Mouse (Mus musculus) hematopoietic stem cell, adult 5-6 weeks (primary cell): Measurements from ENCODE around the gene Chga. TPM values are rescaled to one million over a fixed set of nuclear protein-coding genes. Genes with fewer than 3 reads are reported as not detected.

Experiments
- ATAC-seq, 2 experiments: fragments of 125-278 bp in 1 of 2; replicated peaks in 1 of 2; 2 replicates each; pipeline ENCODE4 v1.8.0; 2016 to 2017; ENCODE audit warnings: inconsistent platforms in 2 of 2, mild to moderate bottlenecking in 2 of 2, moderate number of reproducible peaks in 2 of 2, low read depth in 1 of 2, moderate TSS enrichment in 1 of 2; ENCODE audit not compliant: low FRiP score in 2 of 2, poor library complexity in 2 of 2, severe bottlenecking in 2 of 2, insufficient read depth in 1 of 2, low TSS enrichment in 1 of 2
- total RNA-seq: library from RNA; stranded (forward); fragments of 172-1452, 232-1000 nt; gene quantifications from 2 replicates; pipeline ENCODE4 v1.2.3, GENCODE M21; 2017

Gene Chga
- total RNA-seq = 0.94 and 1.1 TPM in 2 replicates

DNA sequence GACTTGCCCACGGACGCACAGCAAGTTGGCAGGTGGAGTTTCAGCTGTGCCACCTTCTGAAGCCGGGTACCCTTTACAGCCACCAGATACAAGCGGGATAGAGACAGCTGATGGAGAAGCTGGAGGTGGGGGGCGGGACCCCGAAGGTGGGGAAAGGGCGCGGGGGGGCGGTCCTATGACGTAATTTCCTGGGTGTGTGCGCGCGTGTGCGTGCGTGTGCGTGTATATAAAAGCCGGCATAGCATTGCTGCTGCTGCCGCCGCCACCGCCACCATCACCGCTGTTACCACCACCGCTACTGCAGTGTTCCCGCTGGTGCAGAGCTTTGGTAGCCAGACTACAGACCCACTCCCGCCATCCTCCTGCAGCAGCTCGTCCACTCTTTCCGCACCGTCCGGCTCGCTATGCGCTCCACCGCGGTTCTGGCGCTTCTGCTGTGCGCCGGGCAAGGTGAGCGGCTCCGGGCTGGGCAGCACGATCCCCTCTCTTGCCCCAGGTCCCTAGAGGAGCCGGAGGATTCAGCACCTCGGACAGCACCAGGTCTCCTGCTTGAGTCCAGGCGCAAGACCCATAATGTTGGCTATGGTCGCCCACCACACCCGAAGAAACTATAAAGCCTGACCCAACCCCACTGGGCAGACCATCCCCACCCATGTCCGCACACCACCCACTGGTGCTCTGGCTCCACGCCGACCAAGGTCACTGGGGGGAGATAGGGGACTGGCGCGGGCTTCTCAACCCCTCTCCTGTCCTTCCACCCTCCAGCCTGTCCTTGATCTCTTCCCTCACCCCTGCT lies at the start of gene Chga:
Gene Chga, plus strand, starts transcription at position 249 of the 796 bp plus-strand sequence.
- peak; percentile 63 to 71 for ATAC-seq

DNA sequence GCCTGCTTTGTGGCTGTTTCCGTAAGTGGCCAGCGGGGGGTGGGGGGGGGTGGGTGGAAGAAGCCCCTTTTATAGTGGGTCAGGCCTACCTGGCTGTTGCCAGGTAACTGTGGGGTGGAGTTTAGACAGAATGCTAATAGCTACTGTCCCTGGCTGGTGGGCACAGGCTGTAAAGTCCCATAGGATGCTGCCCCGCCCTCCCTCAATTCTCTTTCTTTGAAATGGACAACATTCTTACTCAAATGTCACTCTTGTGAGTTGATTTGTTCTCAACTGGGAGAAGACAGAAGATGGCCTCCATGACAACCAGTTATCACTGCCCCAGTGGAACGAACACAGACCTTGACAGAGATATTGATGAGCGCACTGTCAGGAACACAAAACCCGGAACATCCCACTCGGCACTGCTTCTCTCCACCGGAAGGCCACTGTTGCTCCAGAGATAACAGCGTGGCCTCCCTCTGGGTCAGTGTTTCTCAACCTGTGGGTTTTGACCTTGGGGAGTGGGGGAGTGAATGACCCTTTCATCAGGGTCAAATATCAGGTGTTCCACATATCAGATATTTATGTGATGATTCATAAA lies 49.5 kb upstream of the Chga start:
- no peak for ATAC-seq

DNA sequence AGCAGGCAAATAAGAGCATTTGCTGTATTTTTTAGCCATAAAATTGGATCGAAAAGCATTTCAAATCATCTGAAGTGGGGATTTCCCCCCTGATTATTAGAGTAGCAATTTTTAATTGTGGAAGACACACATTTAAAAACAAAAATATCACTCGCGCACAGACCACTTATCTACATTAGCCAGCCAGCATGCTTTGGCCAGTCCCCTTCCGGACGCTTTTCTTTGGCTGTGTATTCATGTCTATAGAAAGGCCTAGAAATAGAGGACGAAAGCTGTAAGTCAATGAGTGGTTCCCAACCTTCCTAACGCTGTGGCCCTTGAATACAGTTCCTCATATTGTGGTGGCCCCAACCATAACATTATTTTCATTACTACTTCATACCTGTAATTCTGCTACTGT lies 48.8 kb upstream of the Chga start:
- ATAC-seq = no peak

DNA sequence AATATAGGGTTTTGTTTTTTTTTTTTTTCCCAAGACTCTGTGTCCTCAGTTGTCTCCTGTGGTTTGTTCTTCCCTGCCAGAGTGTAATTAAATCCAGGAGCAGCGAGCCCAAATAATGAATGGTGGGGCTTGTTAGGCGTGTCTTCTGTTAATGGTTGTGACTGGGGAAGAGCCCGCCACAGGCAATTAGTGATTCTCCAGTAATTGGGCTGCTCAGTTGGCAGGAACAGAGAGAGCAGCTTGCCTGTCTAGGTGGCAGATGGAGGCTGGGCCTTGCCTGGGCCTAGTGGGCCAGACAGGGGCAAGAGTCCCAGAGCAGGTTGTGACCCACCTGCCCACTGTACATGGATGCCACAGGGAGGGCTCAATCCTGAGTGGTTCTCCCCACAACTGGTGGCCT lies 43.4 kb upstream of the Chga start:
- ATAC-seq = no peak

DNA sequence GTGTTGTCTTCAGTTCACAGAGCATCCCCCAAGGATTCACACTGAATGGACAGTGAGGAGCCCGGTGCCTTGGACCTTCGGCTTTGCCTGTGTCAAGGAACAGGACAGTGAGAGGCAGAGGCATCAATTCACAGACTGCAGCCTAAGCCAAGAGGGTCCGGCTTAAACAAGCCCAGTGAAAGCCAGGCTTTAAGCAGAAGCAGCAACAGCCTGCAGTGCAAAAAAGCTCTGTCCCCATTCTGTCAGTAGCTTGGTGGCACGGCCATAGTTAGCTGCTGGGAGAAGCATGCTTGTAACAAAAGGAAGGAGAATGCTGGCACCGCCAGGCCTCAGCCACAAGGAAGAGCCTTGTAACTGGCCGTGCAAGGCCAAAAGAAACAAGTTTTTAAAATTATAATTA lies 40.6 kb upstream of the Chga start:
- ATAC-seq = no peak

DNA sequence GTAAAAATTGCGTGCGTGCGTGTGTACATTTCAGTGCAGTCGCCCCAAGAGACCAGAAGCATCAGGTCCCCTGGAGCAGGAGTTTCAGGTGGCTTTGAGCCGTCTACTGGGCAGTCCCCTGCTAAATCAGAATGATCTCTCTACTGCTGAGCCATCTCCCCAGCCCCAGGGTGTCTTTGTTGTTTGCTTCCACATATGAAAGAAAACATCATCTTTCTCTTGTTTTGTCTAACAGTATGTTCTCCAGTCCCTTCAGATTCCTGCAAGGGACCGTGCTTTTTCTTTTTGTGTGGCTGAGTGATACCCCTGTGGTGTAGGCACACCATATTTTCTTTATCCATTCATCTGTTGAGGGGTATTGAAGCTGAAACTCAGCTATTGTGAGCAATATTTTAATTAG lies 40.0 kb upstream of the Chga start:
- no peak for ATAC-seq

DNA sequence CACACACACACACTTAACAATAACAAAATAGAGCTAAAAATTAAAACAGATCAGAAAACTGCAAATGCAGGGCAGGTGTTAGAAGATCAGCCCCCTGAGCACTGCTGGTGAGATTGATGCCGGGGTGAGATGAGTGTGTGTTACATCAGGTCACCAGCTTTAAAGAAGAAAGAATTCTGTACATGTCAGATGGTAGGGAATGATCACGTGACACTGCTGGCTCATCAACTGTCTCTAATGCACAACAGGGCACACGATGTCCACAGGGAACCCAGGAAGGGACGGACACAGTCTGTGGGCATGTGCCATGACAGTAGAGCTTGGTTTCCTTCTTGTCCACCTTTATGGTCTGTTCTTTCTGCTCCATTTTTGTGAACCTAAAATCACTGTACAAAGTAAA lies 38.6 kb upstream of the Chga start:
- no peak for ATAC-seq

DNA sequence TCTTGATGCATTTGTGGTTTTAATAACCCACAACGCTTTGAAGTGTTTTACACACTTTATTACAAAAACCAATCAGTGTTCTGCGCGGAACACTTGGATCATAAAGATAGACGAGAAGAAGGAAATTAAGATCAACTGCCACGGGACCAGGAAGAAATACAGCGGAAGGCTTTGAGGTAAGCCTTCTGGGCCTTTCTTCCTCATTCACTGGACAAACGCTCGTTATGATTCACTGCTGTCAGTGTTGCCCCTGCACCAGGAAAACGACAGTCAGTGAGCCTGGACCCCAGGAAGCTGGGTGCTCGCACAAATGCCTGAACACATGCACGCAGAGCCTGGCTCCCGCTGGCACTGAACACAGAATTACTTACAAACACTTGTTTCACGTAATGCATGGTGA lies 37.1 kb upstream of the Chga start:
- ATAC-seq = peak; percentile 49 to 69

DNA sequence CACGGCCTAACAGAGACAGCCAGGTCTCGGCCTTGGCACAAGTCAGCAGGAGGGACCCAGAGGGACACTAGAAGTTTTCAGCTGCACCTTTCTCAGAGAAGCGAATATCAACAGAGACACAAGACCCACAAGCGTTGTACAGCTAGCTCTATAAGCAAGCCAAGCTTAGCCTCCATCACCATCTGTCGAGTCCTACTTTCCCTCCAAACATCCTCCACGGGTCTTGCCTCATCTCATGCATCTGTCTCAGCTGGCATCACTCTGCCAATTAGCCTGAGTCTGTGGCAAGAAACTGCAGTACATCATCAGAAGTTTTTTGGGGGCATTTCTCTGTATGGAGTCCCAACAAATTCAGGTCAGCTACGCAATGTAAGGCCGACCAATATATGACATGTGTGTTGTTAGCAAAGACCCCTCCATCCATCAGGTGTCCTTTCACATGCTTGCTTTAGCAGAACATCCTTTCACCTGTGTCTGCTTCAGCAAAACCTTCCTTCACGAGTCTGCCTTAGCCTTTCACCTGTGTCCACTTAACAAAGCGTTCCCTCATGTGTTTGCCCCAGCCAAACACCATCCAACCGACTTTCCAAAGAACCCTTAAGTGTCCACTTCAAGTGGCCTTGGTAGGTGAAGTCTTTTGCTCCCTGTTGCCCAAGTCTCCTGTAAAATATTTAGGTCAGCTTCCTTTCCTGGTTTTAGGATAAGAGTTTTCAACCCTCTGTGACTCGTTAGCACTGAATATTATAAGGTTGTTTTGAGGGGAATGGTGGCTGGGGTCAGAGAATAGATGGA lies 34.6 kb upstream of the Chga start:
- no peak for ATAC-seq

DNA sequence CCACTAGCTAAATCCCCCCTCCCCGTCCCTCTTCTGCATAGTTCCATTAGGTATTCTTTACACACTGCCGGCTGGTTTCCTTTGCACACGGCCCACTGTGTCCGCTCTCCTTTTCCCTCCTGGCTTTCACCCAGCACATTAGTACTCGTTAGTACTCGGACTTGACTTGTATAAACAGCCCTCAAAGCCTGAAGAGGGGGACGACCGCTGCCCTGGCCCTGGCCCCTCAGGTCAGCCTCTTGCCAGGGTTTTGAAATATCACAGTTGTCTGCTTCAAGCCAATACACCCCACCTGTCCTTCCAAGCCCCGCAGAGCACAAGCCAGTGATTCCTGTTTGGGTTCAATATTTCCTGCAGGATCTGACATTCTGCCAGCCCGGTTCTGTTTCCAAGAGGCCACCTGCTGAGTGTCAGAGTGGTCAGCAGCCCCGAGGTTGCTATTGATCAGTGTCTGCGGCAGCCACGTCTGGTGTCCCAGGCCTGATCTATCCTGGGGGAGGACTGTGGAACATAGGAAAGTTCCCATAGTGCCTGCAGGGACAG lies 32.9 kb upstream of the Chga start:
- no peak for ATAC-seq

DNA sequence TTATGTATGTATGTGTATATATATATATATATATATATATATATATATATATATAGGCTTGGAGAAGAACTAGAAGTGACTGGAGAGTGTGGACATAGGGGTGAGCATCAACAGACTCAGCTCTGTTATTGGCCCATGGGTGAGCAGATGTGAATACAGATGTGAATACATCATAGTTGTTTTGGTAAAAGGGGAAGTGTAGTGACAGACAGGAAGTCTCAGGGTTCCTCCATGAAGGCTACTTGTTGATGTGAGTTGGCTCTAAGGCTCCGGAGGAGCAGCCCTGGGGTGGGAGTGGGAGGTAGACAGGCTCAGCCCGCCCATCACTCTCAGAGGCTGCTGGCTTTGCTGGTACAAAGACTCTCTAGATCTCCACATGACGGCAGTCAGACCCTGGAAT lies 30.6 kb upstream of the Chga start:
- peak; percentile 37 to 56 for ATAC-seq

DNA sequence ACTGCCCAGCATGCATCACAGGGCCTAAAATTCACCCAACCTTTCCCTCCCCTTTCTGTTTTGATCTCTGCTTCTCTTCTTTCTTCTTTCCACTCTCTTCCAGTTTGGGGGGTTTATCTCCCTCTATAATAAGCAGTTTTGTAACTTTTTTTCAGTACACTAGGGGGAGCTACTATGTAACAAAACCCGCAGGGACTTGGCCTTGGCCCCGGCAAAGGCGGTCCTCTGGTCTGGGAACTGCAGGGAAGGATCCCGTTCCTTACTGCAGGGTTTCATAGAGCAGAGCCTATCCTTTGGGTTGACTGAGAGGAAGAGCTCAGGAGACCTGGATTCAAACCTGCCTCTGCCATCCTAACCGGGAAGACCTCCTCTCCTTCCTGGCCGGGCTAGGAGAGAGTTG lies 30.0 kb upstream of the Chga start:
- no peak for ATAC-seq

DNA sequence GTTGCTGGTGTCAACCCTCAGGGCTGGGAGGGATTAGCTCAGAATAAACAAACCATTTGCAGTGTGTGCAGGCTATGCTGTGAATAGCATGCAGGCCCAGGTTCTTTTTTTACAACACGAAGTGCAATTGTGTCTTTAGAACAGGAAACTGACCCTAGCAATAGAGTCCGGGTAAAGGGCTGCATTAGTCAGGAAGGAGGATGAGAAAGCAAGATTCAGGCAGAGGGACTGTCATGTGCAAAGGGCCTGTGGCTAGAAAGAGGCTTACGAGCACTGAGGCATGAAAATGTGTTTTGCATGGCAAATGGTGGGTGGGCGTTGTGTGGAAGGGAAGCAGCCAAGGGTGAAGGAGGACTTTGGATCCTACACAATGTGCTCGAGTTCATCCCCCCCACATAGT lies 26.8 kb upstream of the Chga start:
- ATAC-seq = no peak

DNA sequence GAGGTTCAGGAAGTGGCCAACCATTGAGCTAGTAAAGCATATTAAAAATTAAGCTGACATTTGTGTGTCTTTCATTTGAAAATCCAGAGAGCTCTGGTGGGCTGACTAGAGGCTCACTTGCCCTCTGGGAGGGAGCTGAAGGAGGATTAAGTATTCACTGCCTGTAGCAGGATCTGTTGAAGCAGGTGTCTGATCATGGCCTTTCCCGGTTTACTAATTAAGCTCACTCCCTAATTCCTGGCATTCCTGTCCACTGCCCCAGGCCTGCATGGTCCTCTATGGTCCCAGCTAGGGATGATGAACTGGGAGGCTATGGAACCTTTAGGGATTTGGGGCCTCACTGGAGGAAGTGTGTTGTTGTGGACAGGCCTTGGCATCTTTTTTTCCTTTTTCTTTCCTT lies 19.0 kb upstream of the Chga start:
- ATAC-seq = no peak

DNA sequence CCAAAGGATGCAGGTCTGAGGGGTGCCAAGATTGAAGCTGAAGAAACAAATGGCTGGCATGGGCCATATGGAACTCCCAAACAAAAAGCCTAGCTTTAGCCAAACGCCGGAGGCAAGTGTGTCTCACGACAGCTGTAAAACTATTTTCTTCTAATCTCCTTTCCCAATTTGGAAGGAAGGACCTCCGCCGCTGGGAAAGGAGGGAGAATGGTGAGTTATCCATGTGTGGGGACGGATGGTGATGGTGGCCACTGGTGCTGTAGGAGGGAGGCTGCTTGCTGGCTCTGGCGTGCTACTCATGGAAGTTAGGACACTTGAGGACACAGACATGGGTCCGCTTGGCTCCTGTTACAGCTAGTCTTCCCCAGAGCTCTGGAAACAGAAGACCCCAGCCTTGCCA lies 14.5 kb upstream of the Chga start:
- ATAC-seq = no peak

DNA sequence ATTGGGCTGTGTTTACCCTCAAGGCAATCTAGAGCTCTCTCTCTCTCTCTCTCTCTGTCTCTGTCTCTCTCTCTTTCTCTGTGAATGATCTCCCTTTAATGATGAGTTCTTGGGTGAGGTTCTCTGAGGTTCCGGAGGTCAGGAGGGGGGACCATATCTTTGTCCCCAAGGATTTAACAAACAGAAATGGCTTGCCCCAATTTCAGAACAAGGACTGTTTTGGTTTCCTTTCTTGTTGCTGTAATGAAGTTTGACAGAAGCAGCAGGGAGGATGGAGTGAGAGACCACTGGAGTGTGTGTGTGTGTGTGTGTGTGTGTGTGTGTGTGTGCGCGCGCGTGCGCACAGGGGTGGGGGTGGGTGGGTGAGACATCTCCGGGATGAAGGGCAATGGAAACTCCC lies 13.6 kb upstream of the Chga start:
- no peak for ATAC-seq

DNA sequence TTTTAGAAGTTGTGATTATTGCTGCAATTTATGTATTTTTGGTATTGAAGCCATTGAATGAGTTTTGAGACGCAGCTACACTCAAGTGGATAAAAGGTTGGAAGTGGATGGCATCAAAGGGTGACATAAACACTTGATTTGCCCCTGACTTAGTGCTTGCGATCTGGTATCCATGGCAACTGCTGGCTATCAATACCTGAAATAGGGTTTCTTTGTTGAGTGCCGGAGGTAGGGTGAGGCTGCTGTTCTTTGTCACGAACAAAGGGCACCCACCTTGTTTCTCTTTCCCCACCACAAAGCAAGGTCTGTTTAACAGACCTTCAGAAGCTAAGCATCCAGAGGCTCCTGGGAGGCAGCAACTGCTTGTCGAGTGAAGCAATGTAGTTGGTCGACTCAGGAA lies 9.6 kb upstream of the Chga start:
- ATAC-seq = no peak

DNA sequence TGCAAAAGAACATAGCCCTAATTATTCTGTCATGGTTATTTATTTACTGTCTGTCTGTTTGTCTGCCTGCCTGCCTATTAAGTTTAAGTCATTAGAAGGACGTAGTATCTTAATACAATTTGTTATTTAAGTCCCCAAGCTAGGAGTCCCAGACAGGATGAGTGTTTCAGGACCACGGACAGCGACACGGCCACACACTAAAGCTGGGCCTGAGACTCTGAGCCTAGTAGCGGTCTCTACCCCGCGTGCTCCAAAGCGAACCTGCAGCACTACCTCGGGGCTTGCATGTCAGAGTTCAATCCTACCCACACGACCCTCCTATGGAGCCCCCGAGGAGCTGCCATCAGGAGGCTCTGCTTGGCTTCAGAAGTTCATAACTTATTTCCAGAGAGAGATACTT lies 4.2 kb upstream of the Chga start:
- ATAC-seq = peak; percentile 65 to 67
